Mouse (Mus musculus): Measurements from ENCODE around the gene 2310030G06Rik. TPM values are rescaled to one million over a fixed set of nuclear protein-coding genes. Genes with fewer than 3 reads are reported as not detected.

Gene 2310030G06Rik
- polyA plus RNA-seq (2014; fragmentation: Nextera tagmentation; extraction: Ambion mirVana): 0.79 and 2.3 TPM in 2 replicates

- no peak within 1 kb of the TSS for H3K27ac ChIP-seq (ENCODE audit: low read depth, low read length)
- peak within 1 kb of the TSS; percentile 62 for H3K4me2 ChIP-seq (ENCODE audit: low read depth, low read length, severe bottlenecking)
- H3K4me1 ChIP-seq (replicated peaks; ENCODE audit: control insufficient read depth, insufficient read depth, low read length): 0 out of 2 replicates have a peak, but pooled peaks cover 2% of the 10 kb centered on the region
- DNase-seq (ENCODE audit: low spot score) (no peak), ATAC-seq (replicated peaks; ENCODE audit: low FRiP score) (no peak)
- peak within 1 kb of the TSS; percentile 30 for H3K4me3 ChIP-seq (ENCODE audit: low read depth, low read length)
- 1% methylated on average over 19 of the region's 19 CpGs for WGBS
- peak within 1 kb of the TSS; percentile 41; the same call in 1 of the 2 replicates for H3K9ac ChIP-seq (ENCODE audit: low read length)
- no peaks in the 10 kb centered on the region for H3K36me3 ChIP-seq (ENCODE audit: control insufficient read depth, insufficient read depth, low read length)
- H3K27me3 ChIP-seq (ENCODE audit: control insufficient read depth, insufficient read depth, low read length): 0 out of 2 replicates have a peak, but pooled peaks cover 3% of the 10 kb centered on the region
- H3K9me3 ChIP-seq (ENCODE audit: control insufficient read depth, low read length): no peaks in the 10 kb centered on the region
Measured at GRCm38 (mm10) chr9:50746214-50746677, at the start of gene 2310030G06Rik. TSS of gene 2310030G06Rik (minus strand) at chr9:50746536.

- Histone ChIP-seq H3K27ac (ENCODE audit: low read depth, low read length) (no peak overlapping the region), H3K4me2 (ENCODE audit: low read depth, low read length, severe bottlenecking) (no peak overlapping the region), H3K4me1 (replicated peaks; ENCODE audit: control insufficient read depth, insufficient read depth, low read length) (no peaks in the 10 kb centered on the region), H3K27me3 (ENCODE audit: control insufficient read depth, insufficient read depth, low read length) (no peaks in the 10 kb centered on the region), H3K4me3 (ENCODE audit: low read depth, low read length) (no peak overlapping the region), H3K9me3 (ENCODE audit: control insufficient read depth, low read length) (no peaks in the 10 kb centered on the region), H3K36me3 (ENCODE audit: control insufficient read depth, insufficient read depth, low read length) (no peaks in the 10 kb centered on the region; the same call in 1 of the 2 replicates), H3K9ac (ENCODE audit: low read length) (no peak overlapping the region)
- no peak for DNase-seq (ENCODE audit: low spot score)
- 90% methylated on average over 3 of the region's 3 CpGs for WGBS
- no peak for ATAC-seq (replicated peaks; ENCODE audit: low FRiP score)
Measured at GRCm38 (mm10) chr9:50795266-50795665, 48.9 kb upstream of the 2310030G06Rik start.

GRCm38 (mm10) chr9:50782155-50782554 is 35.8 kb upstream of the 2310030G06Rik start:
- no peaks in the 10 kb centered on the region for H3K9me3 ChIP-seq (ENCODE audit: control insufficient read depth, low read length)
- 75% methylated on average over 2 of the region's 2 CpGs for WGBS
- no peak overlapping the region for H3K4me3 ChIP-seq (ENCODE audit: low read depth, low read length)
- no peak for ATAC-seq (replicated peaks; ENCODE audit: low FRiP score)
- H3K9ac ChIP-seq (ENCODE audit: low read length): no peak overlapping the region
- DNase-seq (ENCODE audit: low spot score): peak; percentile 63
- H3K4me1 ChIP-seq (replicated peaks; ENCODE audit: control insufficient read depth, insufficient read depth, low read length): no peaks in the 10 kb centered on the region
- no peak overlapping the region for H3K4me2 ChIP-seq (ENCODE audit: low read depth, low read length, severe bottlenecking)
- H3K36me3 ChIP-seq (ENCODE audit: control insufficient read depth, insufficient read depth, low read length): peaks cover 13% of the 10 kb centered on the region
- H3K27me3 ChIP-seq (ENCODE audit: control insufficient read depth, insufficient read depth, low read length): no peaks in the 10 kb centered on the region
- no peak overlapping the region for H3K27ac ChIP-seq (ENCODE audit: low read depth, low read length)

- Histone ChIP-seq H3K36me3 (ENCODE audit: control insufficient read depth, insufficient read depth, low read length) (no peaks in the 10 kb centered on the region; the same call in 1 of the 2 replicates), H3K4me2 (ENCODE audit: low read depth, low read length, severe bottlenecking) (peak overlapping the region; percentile 88), H3K9ac (ENCODE audit: low read length) (peak overlapping the region; percentile 94), H3K9me3 (ENCODE audit: control insufficient read depth, low read length) (no peaks in the 10 kb centered on the region), H3K27ac (ENCODE audit: low read depth, low read length) (no peak overlapping the region), H3K27me3 (ENCODE audit: control insufficient read depth, insufficient read depth, low read length) (no peaks in the 10 kb centered on the region), H3K4me1 (replicated peaks; ENCODE audit: control insufficient read depth, insufficient read depth, low read length) (peaks cover 9% of the 10 kb centered on the region; the same call in 1 of the 2 replicates), H3K4me3 (ENCODE audit: low read depth, low read length) (peak overlapping the region; percentile 91)
- no peak for DNase-seq (ENCODE audit: low spot score)
- ATAC-seq (replicated peaks; ENCODE audit: low FRiP score): no peak
- 69% methylated on average over 11 of the region's 11 CpGs for WGBS
Measured at GRCm38 (mm10) chr9:50776162-50776760, 29.9 kb upstream of the 2310030G06Rik start.

GRCm38 (mm10) chr9:50775662-50776126 is 29.4 kb upstream of the 2310030G06Rik start:
- Histone ChIP-seq H3K9ac (ENCODE audit: low read length) (peak overlapping the region; percentile 94), H3K27ac (ENCODE audit: low read depth, low read length) (peak overlapping the region; percentile 70; the same call in 1 of the 2 replicates)

GRCm38 (mm10) chr9:50774991-50775612 is 28.8 kb upstream of the 2310030G06Rik start, which contains the start of the genes Alg9 and 1110032A03Rik:
TSS of gene Alg9 (plus strand) at chr9:50775019.
TSS of gene 1110032A03Rik (minus strand) at chr9:50775520.
- Histone ChIP-seq H3K36me3 (ENCODE audit: control insufficient read depth, insufficient read depth, low read length) (no peaks in the 10 kb centered on the region), H3K4me2 (ENCODE audit: low read depth, low read length, severe bottlenecking) (peak within 1 kb of the TSS; percentile 88), H3K9ac (ENCODE audit: low read length) (peak within 1 kb of the TSS; percentile 94), H3K27ac (ENCODE audit: low read depth, low read length) (peak within 1 kb of the TSS; percentile 70), H3K27me3 (ENCODE audit: control insufficient read depth, insufficient read depth, low read length) (no peaks in the 10 kb centered on the region), H3K4me1 (replicated peaks; ENCODE audit: control insufficient read depth, insufficient read depth, low read length) (peaks cover 9% of the 10 kb centered on the region; the same call in 1 of the 2 replicates), H3K4me3 (ENCODE audit: low read depth, low read length) (peak within 1 kb of the TSS; percentile 91), H3K9me3 (ENCODE audit: control insufficient read depth, low read length) (no peaks in the 10 kb centered on the region)
- ATAC-seq (replicated peaks; ENCODE audit: low FRiP score): peak; percentile 88
- under 1% methylated on average over 37 of the region's 51 CpGs for WGBS
- peak; percentile 93 for DNase-seq (ENCODE audit: low spot score)

More at GRCm38 (mm10) chr9:50775662-50776126, 29.4 kb upstream of the 2310030G06Rik start:
- no peaks in the 10 kb centered on the region for H3K27me3 ChIP-seq (ENCODE audit: control insufficient read depth, insufficient read depth, low read length)
- H3K36me3 ChIP-seq (ENCODE audit: control insufficient read depth, insufficient read depth, low read length): no peaks in the 10 kb centered on the region; the same call in 1 of the 2 replicates
- H3K4me1 ChIP-seq (replicated peaks; ENCODE audit: control insufficient read depth, insufficient read depth, low read length): peaks cover 9% of the 10 kb centered on the region; the same call in 1 of the 2 replicates
- ATAC-seq (replicated peaks; ENCODE audit: low FRiP score) (peak; percentile 76), DNase-seq (ENCODE audit: low spot score) (no peak)
- peak overlapping the region; percentile 91 for H3K4me3 ChIP-seq (ENCODE audit: low read depth, low read length)
- no peaks in the 10 kb centered on the region for H3K9me3 ChIP-seq (ENCODE audit: control insufficient read depth, low read length)
- H3K4me2 ChIP-seq (ENCODE audit: low read depth, low read length, severe bottlenecking): peak overlapping the region; percentile 88
- under 1% methylated on average over 30 of the region's 30 CpGs for WGBS

GRCm38 (mm10) chr9:50774026-50774462 is 27.7 kb upstream of the 2310030G06Rik start:
- WGBS: 85% methylated on average over 4 of the region's 4 CpGs
- no peaks in the 10 kb centered on the region for H3K9me3 ChIP-seq (ENCODE audit: control insufficient read depth, low read length)
- ATAC-seq (replicated peaks; ENCODE audit: low FRiP score) (no peak), DNase-seq (ENCODE audit: low spot score) (no peak)
- H3K9ac ChIP-seq (ENCODE audit: low read length): no peak overlapping the region
- peaks cover 9% of the 10 kb centered on the region; the same call in 1 of the 2 replicates for H3K4me1 ChIP-seq (replicated peaks; ENCODE audit: control insufficient read depth, insufficient read depth, low read length)
- no peaks in the 10 kb centered on the region for H3K36me3 ChIP-seq (ENCODE audit: control insufficient read depth, insufficient read depth, low read length)
- no peaks in the 10 kb centered on the region for H3K27me3 ChIP-seq (ENCODE audit: control insufficient read depth, insufficient read depth, low read length)
- H3K4me3 ChIP-seq (ENCODE audit: low read depth, low read length): no peak overlapping the region
- no peak overlapping the region for H3K27ac ChIP-seq (ENCODE audit: low read depth, low read length)
- H3K4me2 ChIP-seq (ENCODE audit: low read depth, low read length, severe bottlenecking): no peak overlapping the region

GRCm38 (mm10) chr9:50770011-50770410 is 23.7 kb upstream of the 2310030G06Rik start:
- 92% methylated on average over 2 of the region's 2 CpGs for WGBS
- H3K4me1 ChIP-seq (replicated peaks; ENCODE audit: control insufficient read depth, insufficient read depth, low read length): peaks cover 8% of the 10 kb centered on the region; the same call in 1 of the 2 replicates
- no peak for DNase-seq (ENCODE audit: low spot score)

More at GRCm38 (mm10) chr9:50770011-50770410, 23.7 kb upstream of the 2310030G06Rik start:
- Histone ChIP-seq H3K4me3 (ENCODE audit: low read depth, low read length) (no peak overlapping the region), H3K27ac (ENCODE audit: low read depth, low read length) (no peak overlapping the region), H3K9ac (ENCODE audit: low read length) (no peak overlapping the region), H3K9me3 (ENCODE audit: control insufficient read depth, low read length) (no peaks in the 10 kb centered on the region), H3K36me3 (ENCODE audit: control insufficient read depth, insufficient read depth, low read length) (no peaks in the 10 kb centered on the region), H3K27me3 (ENCODE audit: control insufficient read depth, insufficient read depth, low read length) (no peaks in the 10 kb centered on the region), H3K4me2 (ENCODE audit: low read depth, low read length, severe bottlenecking) (no peak overlapping the region)
- ATAC-seq (replicated peaks; ENCODE audit: low FRiP score): no peak
